Mouse (Mus musculus) frontal cortex, postnatal 36 days (tissue): ENCODE data around the gene Taf12.

ENCODE experiments used
- DNase-seq, 2 experiments: peaks; one replicate each; pipeline ENCODE4 v3.0.0; 2022; ENCODE audit warnings: low spot score in 2 of 2

Taf12 gene

GRCm38 (mm10) chr4:132311209-132311608 is 37.0 kb downstream of the Taf12 start:
- DNase-seq = no peak

- no peak for DNase-seq
Observed at GRCm38 (mm10) chr4:132311801-132312200, 37.6 kb downstream of the Taf12 start.

GRCm38 (mm10) chr4:132312627-132313026 is 38.5 kb downstream of the Taf12 start:
- no peak for DNase-seq

- DNase-seq = no peak
Observed at GRCm38 (mm10) chr4:132315711-132316110, 41.5 kb downstream of the Taf12 start.

- no peak for DNase-seq
Observed at GRCm38 (mm10) chr4:132326481-132326880, 52.3 kb downstream of the Taf12 start.

GRCm38 (mm10) chr4:132328391-132328982 is 54.3 kb downstream of the Taf12 start:
- no peak for DNase-seq

GRCm38 (mm10) chr4:132329115-132329834 is 55.1 kb downstream of the Taf12 start, which contains the start of gene Trnau1ap:
TSS of gene Trnau1ap (minus strand) at chr4:132329538.
- peak; percentile 78 to 79 for DNase-seq

- DNase-seq = no peak
Observed at GRCm38 (mm10) chr4:132329835-132330354, 55.7 kb downstream of the Taf12 start.

GRCm38 (mm10) chr4:132331960-132332359 is 57.8 kb downstream of the Taf12 start:
- DNase-seq = no peak

- no peak for DNase-seq
Observed at GRCm38 (mm10) chr4:132332880-132333279, 58.7 kb downstream of the Taf12 start.

- no peak for DNase-seq
Observed at GRCm38 (mm10) chr4:132338943-132339342, 64.8 kb downstream of the Taf12 start.

GRCm38 (mm10) chr4:132341451-132341850 is 67.3 kb downstream of the Taf12 start:
- DNase-seq = no peak

GRCm38 (mm10) chr4:132344403-132345134 is 70.4 kb downstream of the Taf12 start:
- DNase-seq = no peak
